Mouse (Mus musculus) kidney, adult 2 months (tissue): ENCODE measurements at regions not wholly inside any gene's neighbourhood (a gene's known extent, or its start where the extent isn't known, plus 50 kb on each side); places are given as distances from the start of the nearest gene placed in this dataset.

Experiments used
- CTCF ChIP-seq: fragments of 200-500 bp; conservative IDR thresholded peaks from 2 replicates; pipeline ENCODE4 v1.5.1; 2011; ENCODE audit warnings: low read depth, mild to moderate bottlenecking, control low read depth, low read length, moderate library complexity, mixed read lengths; ENCODE audit not compliant: insufficient read depth, insufficient read length
- POLR2A ChIP-seq: fragments of 200-500 bp; IDR thresholded peaks from one replicate; pipeline ENCODE4 v1.6.1; 2011; ENCODE audit warnings: low read depth, low read length, control low read depth

DNA sequence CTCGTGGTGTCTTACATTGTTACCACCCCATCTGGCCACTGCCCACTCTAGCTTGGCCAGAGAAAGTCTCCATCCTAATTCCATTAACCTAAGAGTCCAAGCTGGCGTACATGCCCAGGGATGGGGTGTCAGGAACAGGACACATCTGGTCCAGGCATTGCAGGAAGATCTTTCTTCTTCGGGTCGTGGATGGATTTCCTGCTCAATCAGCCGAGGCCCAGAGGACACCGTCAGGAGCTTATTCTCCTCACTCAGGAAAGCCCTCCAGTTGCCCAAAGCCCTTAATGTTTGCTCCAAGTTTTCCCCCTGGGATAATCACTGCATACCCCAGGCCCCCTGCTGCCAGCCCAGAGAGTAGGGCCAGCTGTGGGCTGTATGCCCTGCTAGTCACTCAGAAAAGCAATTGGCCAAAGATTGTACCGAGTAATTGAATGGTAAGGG, 172.2 kb upstream of the Zfp703 start:
- no peak for TF ChIP-seq CTCF
- no peak for TF ChIP-seq POLR2A
